Mouse (Mus musculus) liver, embryonic 16.5 days (tissue): ENCODE results near the gene Hoxa2. TPM values are rescaled to one million over a fixed set of nuclear protein-coding genes. Genes with fewer than 3 reads are reported as not detected.
A peak's percentile ranks its signal among the peaks of the same experiment; 100 is the strongest.

Experiments
- ATAC-seq: fragments of 200-750 bp; cut with Nextera tagmentation; 2 replicates; pipeline ENCODE4 v1.8.0; 2017; ENCODE audit warnings: low read depth, mild to moderate bottlenecking, moderate number of reproducible peaks, moderate library complexity
- H3K27ac ChIP-seq: fragments of 300-500 bp; sonication (generic); 2 replicates; pipeline ENCODE4 v1.5.1; 2014; ENCODE audit warnings: mild to moderate bottlenecking, low read length
- H3K27me3 ChIP-seq: fragments of 300-500 bp; sonication (generic); 2 replicates; pipeline ENCODE4 v1.6.1; 2014; ENCODE audit warnings: low read depth, low read length, mixed read lengths; ENCODE audit not compliant: control insufficient read depth, insufficient read depth
- H3K36me3 ChIP-seq: fragments of 300-500 bp; sonication (generic); 2 replicates; pipeline ENCODE4 v1.6.1; 2014; ENCODE audit warnings: mild to moderate bottlenecking; ENCODE audit not compliant: control insufficient read depth, insufficient read depth
- H3K4me1 ChIP-seq: fragments of 300-500 bp; sonication (generic); 2 replicates; pipeline ENCODE4 v1.6.1; 2014; ENCODE audit warnings: low read depth, low read length, mixed read lengths; ENCODE audit not compliant: control insufficient read depth
- H3K4me2 ChIP-seq: fragments of 300-500 bp; sonication (generic); 2 replicates; pipeline ENCODE4 v1.6.1; 2014; ENCODE audit warnings: low read depth, low read length, mixed read lengths
- H3K4me3 ChIP-seq: fragments of 300-500 bp; sonication (generic); 2 replicates; pipeline ENCODE4 v1.5.1; 2014; ENCODE audit warnings: low read depth, mild to moderate bottlenecking, low read length
- H3K9ac ChIP-seq: fragments of 300-500 bp; sonication (generic); 2 replicates; pipeline ENCODE4 v1.6.1; 2014; ENCODE audit warnings: low read depth, low read length
- H3K9me3 ChIP-seq: fragments of 300-500 bp; sonication (generic); replicated peaks from 2 replicates; pipeline ENCODE4 v1.6.1; 2016; ENCODE audit warnings: low read length; ENCODE audit not compliant: control insufficient read depth
- WGBS: fragments of 180-500 bp; shearing (Covaris S2); extraction: QIAGEN DNeasy Blood & Tissue Kit; methylation state at CpG from one replicate; pipeline ENCODE4 v1.1.7; 2014; ENCODE audit not compliant: insufficient replicate concordance; 5-methylcytosine and 5-hydroxymethylcytosine counted together
- polyA plus RNA-seq: library from polyadenylated mRNA; unstranded; fragments of >200 nt; fragmentation: Nextera tagmentation; extraction: Ambion mirVana; gene quantifications from 2 replicates; pipeline ENCODE4 v1.2.1, GENCODE M21; 2015

The Hoxa2 gene
- polyA plus RNA-seq, 1 experiment from 2014 or later: 0.44 TPM

DNA sequence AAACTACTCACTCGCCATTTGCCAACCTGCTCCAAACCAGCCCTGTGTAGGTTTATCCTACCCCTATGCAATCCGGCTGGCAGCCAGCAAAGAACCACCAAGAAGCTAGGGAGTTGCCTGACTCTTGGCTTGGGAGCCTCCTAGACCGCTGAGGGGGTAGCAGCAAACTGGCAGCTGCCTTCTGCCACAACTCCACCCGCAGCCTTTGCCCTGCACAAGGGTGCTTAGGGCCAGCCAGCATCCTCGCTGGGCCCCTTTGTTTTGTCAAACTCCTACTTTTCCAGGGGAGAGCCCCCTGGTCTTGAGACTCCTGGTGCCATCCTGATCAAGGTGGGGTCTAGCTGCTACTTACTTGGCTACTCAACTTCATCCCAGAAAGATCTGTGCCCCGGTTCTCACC is 20.0 kb upstream of the Hoxa2 start:
- peaks cover 3% of the 10 kb centered on the region; the same call in 1 of the 2 replicates for H3K4me1 ChIP-seq
- no peak overlapping the region for H3K27ac ChIP-seq
- WGBS: 35% methylated on average over 6 of the region's 6 CpGs
- H3K9ac ChIP-seq: no peak overlapping the region
- H3K4me2 ChIP-seq: no peak overlapping the region
- H3K9me3 ChIP-seq: no peaks in the 10 kb centered on the region
- H3K36me3 ChIP-seq: no peaks in the 10 kb centered on the region
- no peak overlapping the region for H3K4me3 ChIP-seq
- H3K27me3 ChIP-seq: peaks cover 62% of the 10 kb centered on the region
- no peak for ATAC-seq

DNA sequence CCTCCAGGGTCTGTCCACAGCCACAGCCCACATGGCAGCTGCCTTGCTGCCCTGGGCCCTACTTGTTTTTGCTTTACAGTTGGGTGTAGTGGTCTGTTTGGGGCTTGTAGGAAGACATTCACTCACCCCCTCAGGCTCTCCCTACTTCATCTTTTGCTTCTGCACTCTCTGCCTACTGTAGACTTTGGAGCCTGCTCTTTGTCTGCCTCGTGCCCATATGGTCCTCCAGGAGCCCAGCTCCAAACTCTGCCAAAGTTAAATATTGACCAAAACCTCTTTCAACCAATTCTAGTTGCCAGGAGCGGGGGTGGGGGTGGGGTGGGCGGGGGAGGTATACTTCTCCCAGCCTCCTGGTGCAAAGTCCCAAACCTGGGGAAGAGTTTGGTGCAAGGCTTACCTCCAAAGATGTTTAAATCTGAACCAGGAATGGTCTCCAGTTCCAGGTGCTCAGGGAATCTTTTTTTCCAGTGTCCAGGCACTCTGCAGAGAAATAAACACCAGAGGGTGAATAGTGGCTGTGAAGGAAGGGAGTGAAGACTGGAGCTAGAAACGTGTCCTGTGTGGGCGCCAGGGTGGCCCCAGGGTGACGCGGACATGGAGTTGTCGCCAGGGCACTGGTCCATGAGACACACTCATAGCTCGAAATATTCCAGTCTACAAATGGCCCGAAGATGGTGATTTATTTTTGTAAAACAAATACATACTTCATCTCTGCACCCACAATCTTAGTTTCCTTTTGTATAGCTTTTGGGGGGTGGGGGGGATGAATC is 18.9 kb upstream of the Hoxa2 start:
- 40% methylated on average over 10 of the region's 10 CpGs for WGBS
- H3K9me3 ChIP-seq: no peaks in the 10 kb centered on the region
- H3K27ac ChIP-seq: no peak overlapping the region
- peaks cover 3% of the 10 kb centered on the region; the same call in 1 of the 2 replicates for H3K4me1 ChIP-seq
- no peak overlapping the region for H3K9ac ChIP-seq
- H3K36me3 ChIP-seq: no peaks in the 10 kb centered on the region
- no peak overlapping the region for H3K4me3 ChIP-seq
- peak; percentile 64 for ATAC-seq
- H3K27me3 ChIP-seq: peaks cover 62% of the 10 kb centered on the region
- peak overlapping the region; percentile 27; the same call in 1 of the 2 replicates for H3K4me2 ChIP-seq

DNA sequence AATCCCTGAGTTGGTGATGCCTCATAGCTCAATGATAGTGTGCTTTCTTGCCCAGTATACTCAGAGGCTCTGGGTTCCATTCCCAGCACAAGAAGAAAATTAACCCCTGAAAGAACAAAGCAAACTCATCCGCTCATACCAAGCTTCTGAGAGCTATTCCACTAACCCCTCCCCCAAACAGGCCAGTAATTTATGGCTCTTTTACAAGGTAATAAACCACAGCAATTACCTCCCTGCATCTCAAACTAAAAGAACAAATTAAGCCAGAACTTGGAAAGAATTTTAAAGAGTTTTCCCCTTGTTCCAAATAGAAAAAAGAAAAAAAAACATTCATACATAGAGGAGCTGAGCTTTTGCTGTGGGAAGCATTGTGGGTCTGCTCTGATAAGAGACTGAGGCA is 18.2 kb upstream of the Hoxa2 start:
- Histone ChIP-seq H3K36me3 (no peaks in the 10 kb centered on the region), H3K9ac (no peak overlapping the region), H3K4me1 (peaks cover 3% of the 10 kb centered on the region; the same call in 1 of the 2 replicates), H3K4me2 (no peak overlapping the region; the same call in 1 of the 2 replicates), H3K9me3 (no peaks in the 10 kb centered on the region), H3K4me3 (no peak overlapping the region), H3K27ac (no peak overlapping the region), H3K27me3 (peaks cover 68% of the 10 kb centered on the region)
- WGBS: 67% methylated on average over 1 of the region's 1 CpGs
- no peak for ATAC-seq

DNA sequence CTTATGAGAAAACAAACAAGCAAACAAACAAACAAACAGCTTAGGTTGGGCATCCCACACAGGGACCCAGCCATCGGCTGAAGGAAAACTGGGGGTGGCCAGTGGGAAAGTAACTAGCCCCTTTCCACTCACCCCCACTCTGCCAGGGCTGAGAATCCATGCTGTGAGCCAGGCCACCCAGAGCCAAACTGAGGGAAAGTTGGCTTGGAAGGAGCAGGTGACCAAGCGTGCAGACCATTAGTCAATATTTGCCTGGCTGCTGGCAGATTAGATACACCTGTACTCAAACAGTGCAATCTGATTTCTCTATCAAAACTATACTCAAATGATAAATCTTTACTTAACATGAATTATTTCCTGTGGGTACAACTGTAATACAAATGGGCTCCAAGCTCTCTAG is 17.4 kb upstream of the Hoxa2 start:
- no peak overlapping the region for H3K27ac ChIP-seq
- no peaks in the 10 kb centered on the region for H3K9me3 ChIP-seq
- ATAC-seq: no peak
- H3K4me2 ChIP-seq: no peak overlapping the region
- H3K4me3 ChIP-seq: no peak overlapping the region
- H3K27me3 ChIP-seq: peaks cover 68% of the 10 kb centered on the region
- H3K36me3 ChIP-seq: no peaks in the 10 kb centered on the region
- peaks cover 3% of the 10 kb centered on the region; the same call in 1 of the 2 replicates for H3K4me1 ChIP-seq
- WGBS: 48% methylated on average over 2 of the region's 2 CpGs
- H3K9ac ChIP-seq: no peak overlapping the region

DNA sequence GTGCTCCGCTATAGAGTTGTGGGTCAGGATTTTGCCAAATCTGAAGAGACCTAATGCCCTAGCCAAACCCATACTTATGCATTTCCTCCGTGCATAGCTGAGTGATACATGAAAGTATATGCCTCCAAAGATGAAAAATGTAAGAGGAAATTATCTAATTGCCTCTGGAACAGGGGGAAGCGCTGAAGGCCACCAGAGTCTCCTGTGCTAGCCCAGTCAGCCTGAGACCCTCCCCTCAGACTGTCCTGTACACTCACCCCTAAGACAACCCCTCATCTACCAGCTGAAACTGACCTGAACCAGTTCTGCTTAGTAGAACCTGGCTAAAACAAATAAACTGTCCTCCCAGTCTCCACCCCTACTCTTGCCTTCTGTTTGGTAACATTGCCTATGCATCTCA is 16.1 kb upstream of the Hoxa2 start:
- H3K9me3 ChIP-seq: no peaks in the 10 kb centered on the region
- H3K4me1 ChIP-seq: peaks cover 3% of the 10 kb centered on the region; the same call in 1 of the 2 replicates
- H3K27me3 ChIP-seq: peaks cover 69% of the 10 kb centered on the region
- 50% methylated on average over 3 of the region's 3 CpGs for WGBS
- H3K36me3 ChIP-seq: no peaks in the 10 kb centered on the region
- no peak overlapping the region for H3K4me3 ChIP-seq
- no peak overlapping the region for H3K27ac ChIP-seq
- no peak for ATAC-seq
- H3K4me2 ChIP-seq: no peak overlapping the region
- no peak overlapping the region for H3K9ac ChIP-seq

DNA sequence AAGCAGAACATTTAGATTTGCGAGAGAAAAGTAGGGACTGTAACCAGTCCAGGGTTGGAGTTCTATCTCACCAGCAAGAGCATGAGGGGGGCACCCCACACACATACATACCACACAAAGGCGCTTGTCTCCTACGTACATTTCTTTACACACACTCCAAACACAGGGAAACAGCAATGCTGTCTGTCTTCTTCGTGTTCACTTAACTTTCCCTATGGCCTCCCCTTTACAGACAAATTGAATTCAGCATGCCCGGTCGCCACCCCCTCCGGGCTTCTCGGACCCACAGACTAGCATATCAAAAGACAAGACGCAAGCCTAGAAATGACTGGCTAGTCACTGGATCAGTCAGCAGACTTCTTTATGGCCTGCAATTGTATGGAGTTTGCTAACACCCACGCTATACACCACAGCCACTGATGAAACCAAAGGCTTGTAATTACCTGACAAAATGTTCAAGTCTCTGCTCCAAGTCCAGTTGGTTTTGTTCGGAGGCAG is 15.6 kb upstream of the Hoxa2 start:
- Histone ChIP-seq H3K9me3 (no peaks in the 10 kb centered on the region), H3K27me3 (peaks cover 74% of the 10 kb centered on the region), H3K4me2 (no peak overlapping the region), H3K27ac (no peak overlapping the region), H3K9ac (no peak overlapping the region), H3K36me3 (no peaks in the 10 kb centered on the region), H3K4me3 (no peak overlapping the region), H3K4me1 (peaks cover 3% of the 10 kb centered on the region; the same call in 1 of the 2 replicates)
- no peak for ATAC-seq
- WGBS: 40% methylated on average over 11 of the region's 11 CpGs

DNA sequence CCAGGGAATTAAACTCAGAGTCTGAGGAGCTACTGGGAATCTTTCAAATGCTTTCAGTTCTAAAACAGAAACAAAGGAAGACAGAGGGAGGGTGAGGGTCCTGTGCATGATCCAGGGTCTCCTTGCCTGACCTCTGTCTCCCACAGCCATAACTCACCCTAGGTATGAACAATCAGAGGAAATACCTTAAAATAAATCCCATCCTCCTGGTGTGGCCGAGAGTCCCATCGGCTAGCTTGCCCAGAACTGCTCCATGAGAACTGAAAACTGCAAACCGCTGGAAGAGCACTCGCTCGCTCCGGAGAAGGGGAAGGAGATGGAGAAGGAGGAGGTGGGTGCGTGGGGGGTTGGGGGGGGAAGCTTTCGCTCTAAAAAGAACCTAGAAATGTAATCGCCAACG is 15.1 kb upstream of the Hoxa2 start:
- Histone ChIP-seq H3K27me3 (peaks cover 78% of the 10 kb centered on the region), H3K4me3 (no peak overlapping the region), H3K9me3 (no peaks in the 10 kb centered on the region), H3K4me1 (peaks cover 3% of the 10 kb centered on the region; the same call in 1 of the 2 replicates), H3K9ac (peak overlapping the region; percentile 14; the same call in 1 of the 2 replicates), H3K36me3 (no peaks in the 10 kb centered on the region), H3K27ac (no peak overlapping the region), H3K4me2 (no peak overlapping the region)
- 29% methylated on average over 10 of the region's 10 CpGs for WGBS
- no peak for ATAC-seq

DNA sequence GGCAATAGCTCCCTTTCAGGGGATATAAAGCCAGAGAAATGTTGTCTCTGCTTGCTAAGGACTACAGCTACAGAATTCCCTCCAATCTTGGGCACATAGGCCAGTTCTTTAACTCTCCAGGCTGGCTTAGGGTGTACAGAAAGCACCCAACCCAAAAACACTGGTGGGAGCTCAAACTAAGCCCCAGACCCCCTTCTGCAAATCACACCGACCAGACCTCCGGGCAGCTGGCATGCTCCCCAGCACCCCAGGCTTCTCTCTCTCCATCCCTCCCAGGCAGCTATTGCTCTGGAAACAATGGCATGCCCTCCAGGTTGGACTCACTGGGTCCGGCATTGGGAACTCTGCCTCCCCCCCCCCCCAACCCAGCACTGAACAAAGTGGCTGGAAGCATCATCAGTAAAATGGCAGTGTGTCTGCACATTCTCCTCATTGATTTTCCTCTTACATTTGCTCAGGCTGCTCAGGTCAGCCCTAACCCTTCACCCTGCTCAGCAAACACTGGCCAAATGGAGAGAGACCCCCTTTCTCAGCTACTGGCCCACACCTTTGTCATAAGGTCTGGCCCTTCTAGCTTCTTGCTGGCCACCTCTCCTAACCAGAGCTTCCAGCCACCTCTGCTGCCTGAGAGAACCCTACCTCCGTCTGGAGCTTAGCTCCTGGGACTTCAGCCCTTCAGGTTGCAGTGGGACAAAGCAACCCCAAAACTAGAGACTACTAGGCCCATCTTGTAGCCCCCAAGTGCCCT is 14.5 kb upstream of the Hoxa2 start:
- WGBS: 27% methylated on average over 4 of the region's 4 CpGs
- H3K27ac ChIP-seq: no peak overlapping the region
- no peaks in the 10 kb centered on the region for H3K9me3 ChIP-seq
- ATAC-seq: no peak
- no peaks in the 10 kb centered on the region for H3K36me3 ChIP-seq
- no peak overlapping the region for H3K4me2 ChIP-seq
- peak overlapping the region; percentile 14; the same call in 1 of the 2 replicates for H3K9ac ChIP-seq
- peaks cover 76% of the 10 kb centered on the region for H3K27me3 ChIP-seq
- no peak overlapping the region for H3K4me3 ChIP-seq
- H3K4me1 ChIP-seq: peaks cover 3% of the 10 kb centered on the region; the same call in 1 of the 2 replicates

DNA sequence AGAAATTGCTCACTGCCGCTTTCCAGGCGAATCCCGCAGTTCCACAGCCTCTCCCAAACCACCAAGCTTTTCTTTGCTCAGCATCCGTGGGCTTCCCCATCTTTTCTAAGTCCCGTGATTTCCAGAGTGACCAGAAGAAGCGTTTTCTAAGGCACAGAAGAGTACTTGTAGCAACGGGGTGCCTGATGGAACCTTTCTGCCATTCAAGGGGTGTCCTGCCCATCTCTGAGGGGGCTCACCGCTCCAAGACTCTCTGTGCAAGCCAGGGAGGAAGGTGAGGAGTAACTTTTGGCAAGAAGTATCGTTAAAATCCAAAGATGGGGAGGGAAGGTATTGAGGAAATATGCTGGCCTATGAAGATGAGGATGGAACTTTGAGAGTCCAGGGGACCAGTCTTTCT is 13.2 kb upstream of the Hoxa2 start:
- WGBS: 10% methylated on average over 9 of the region's 9 CpGs
- no peaks in the 10 kb centered on the region; the same call in 1 of the 2 replicates for H3K4me1 ChIP-seq
- peaks cover 83% of the 10 kb centered on the region for H3K27me3 ChIP-seq
- no peak for ATAC-seq
- H3K27ac ChIP-seq: no peak overlapping the region
- H3K9me3 ChIP-seq: no peaks in the 10 kb centered on the region
- no peak overlapping the region for H3K4me3 ChIP-seq
- H3K9ac ChIP-seq: no peak overlapping the region
- H3K36me3 ChIP-seq: no peaks in the 10 kb centered on the region
- H3K4me2 ChIP-seq: no peak overlapping the region
